In genomic region chr14:18553987-18554626, GRCm38 (mm10) we compare ENCODE assay signal across 12 mouse cellular contexts.
A peak's percentile ranks its signal among the peaks of the same experiment; 100 is the strongest.
DNase-seq lines count a peak whose midpoint lies in the region; ATAC-seq and TF ChIP-seq lines count a peak whose summit lies in the region.
"Had no signal": no experiment of that assay in that cellular context is flagged by ENCODE, and none has a peak within 500 bp of the region (broad histone marks: within the 10 kb centered on the region; RNA-seq: fewer than 3 reads in every experiment).

No protein-coding gene starts in this region.

- no peak overlapping the region for H3K4me3 ChIP-seq in forebrain, embryonic 14.5 days (ENCODE audit: low read depth, low read length)
- no peak overlapping the region for H3K4me3 ChIP-seq in forebrain, embryonic 16.5 days (replicated peaks; ENCODE audit: low read length)
- H3K4me3 ChIP-seq in midbrain, embryonic 12.5 days = no peak overlapping the region
- H3K4me3 ChIP-seq in midbrain, embryonic 14.5 days (replicated peaks; ENCODE audit: low read depth, low read length) = no peak overlapping the region
- H3K4me3 ChIP-seq in hindbrain, embryonic 16.5 days (ENCODE audit: low read length) = no peak overlapping the region
- no peak overlapping the region for H3K4me3 ChIP-seq in neural tube, embryonic 15.5 days (replicated peaks)
- no peak overlapping the region for H3K4me3 ChIP-seq in cerebellum, adult 2 months (replicated peaks; ENCODE audit: insufficient read depth, low read depth, low read length)
- H3K4me3 ChIP-seq: limb, embryonic 10.5 days had no signal

- WGBS in forebrain, embryonic 14.5 days = 20% methylated on average over 3 of the region's 3 CpGs
- 15% methylated on average over 3 of the region's 3 CpGs for WGBS in forebrain, embryonic 16.5 days
- 64% methylated on average over 3 of the region's 3 CpGs for WGBS in midbrain, embryonic 12.5 days
- 53% methylated on average over 3 of the region's 3 CpGs for WGBS in midbrain, embryonic 14.5 days
- 55% methylated on average over 3 of the region's 3 CpGs for WGBS in hindbrain, embryonic 16.5 days
- WGBS in neural tube, embryonic 15.5 days = 46% methylated on average over 3 of the region's 3 CpGs
- 60% methylated on average over 3 of the region's 3 CpGs for WGBS in cerebellum, adult 2 months

- no peaks in the 10 kb centered on the region for H3K27me3 ChIP-seq in forebrain, embryonic 14.5 days (replicated peaks; ENCODE audit: control insufficient read depth, insufficient read depth, low read length)
- H3K27me3 ChIP-seq in forebrain, embryonic 16.5 days (replicated peaks; ENCODE audit: control insufficient read depth, insufficient read depth, low read length) = no peaks in the 10 kb centered on the region
- H3K27me3 ChIP-seq in midbrain, embryonic 12.5 days = no peaks in the 10 kb centered on the region
- H3K27me3 ChIP-seq in midbrain, embryonic 14.5 days (ENCODE audit: control insufficient read depth, insufficient read depth, low read length) = no peaks in the 10 kb centered on the region
- no peaks in the 10 kb centered on the region for H3K27me3 ChIP-seq in hindbrain, embryonic 16.5 days (replicated peaks; ENCODE audit: control insufficient read depth, insufficient read depth, low read length)
- no peaks in the 10 kb centered on the region for H3K27me3 ChIP-seq in neural tube, embryonic 15.5 days (replicated peaks)
- no peaks in the 10 kb centered on the region for H3K27me3 ChIP-seq in cerebellum, adult 2 months (ENCODE audit: control insufficient read depth, insufficient read depth, low read length)

- no peak for TF ChIP-seq POLR2A in cerebellum, adult 2 months (IDR thresholded peaks at IDR 0.05; ENCODE audit: borderline replicate concordance, insufficient read depth, low read length)

- no peak for ATAC-seq in forebrain, embryonic 14.5 days
- ATAC-seq in forebrain, embryonic 16.5 days = no peak
- peak; percentile 47; the same call in 1 of the 2 replicates for ATAC-seq in midbrain, embryonic 12.5 days (ENCODE audit: low FRiP score, low read depth)
- no peak for ATAC-seq in midbrain, embryonic 14.5 days (ENCODE audit: low FRiP score, low TSS enrichment)
- peak; percentile 69 for ATAC-seq in hindbrain, embryonic 16.5 days
- peak; percentile 65 for ATAC-seq in neural tube, embryonic 15.5 days (ENCODE audit: low FRiP score)

- no peaks in the 10 kb centered on the region for H3K4me1 ChIP-seq in forebrain, embryonic 14.5 days (ENCODE audit: control insufficient read depth, insufficient read depth, low read length)
- peaks cover 4% of the 10 kb centered on the region; the same call in 1 of the 2 replicates for H3K4me1 ChIP-seq in forebrain, embryonic 16.5 days (replicated peaks; ENCODE audit: control insufficient read depth, insufficient read depth, low read length)
- H3K4me1 ChIP-seq in midbrain, embryonic 12.5 days = peaks cover 6% of the 10 kb centered on the region; the same call in 1 of the 2 replicates
- no peaks in the 10 kb centered on the region for H3K4me1 ChIP-seq in midbrain, embryonic 14.5 days (ENCODE audit: control insufficient read depth, insufficient read depth, low read length)
- no peaks in the 10 kb centered on the region; the same call in 1 of the 2 replicates for H3K4me1 ChIP-seq in hindbrain, embryonic 16.5 days (ENCODE audit: control insufficient read depth, insufficient read depth, low read depth, low read length)
- H3K4me1 ChIP-seq in neural tube, embryonic 15.5 days = no peaks in the 10 kb centered on the region; the same call in 1 of the 2 replicates
- no peaks in the 10 kb centered on the region for H3K4me1 ChIP-seq in cerebellum, adult 2 months (ENCODE audit: control insufficient read depth, insufficient read depth, low read length)
- H3K4me1 ChIP-seq: limb, embryonic 10.5 days had no signal

- no peak for TF ChIP-seq CTCF in cerebellum, adult 2 months (IDR thresholded peaks at IDR 0.05; ENCODE audit: borderline replicate concordance, insufficient read depth, low read depth, low read length)

- H3K4me2 ChIP-seq in forebrain, embryonic 14.5 days (ENCODE audit: low read length) = no peak overlapping the region
- no peak overlapping the region for H3K4me2 ChIP-seq in forebrain, embryonic 16.5 days (ENCODE audit: low read length)
- H3K4me2 ChIP-seq in midbrain, embryonic 12.5 days (replicated peaks) = no peak overlapping the region
- H3K4me2 ChIP-seq in midbrain, embryonic 14.5 days (ENCODE audit: low read length) = no peak overlapping the region
- no peak overlapping the region for H3K4me2 ChIP-seq in hindbrain, embryonic 16.5 days (ENCODE audit: low read length)
- no peak overlapping the region for H3K4me2 ChIP-seq in neural tube, embryonic 15.5 days
- H3K4me2 ChIP-seq: heart, embryonic 11.5 days; lung, embryonic 14.5 days had no signal

- DNase-seq in forebrain, embryonic 14.5 days (ENCODE audit: low spot score) = peak; percentile 13
- DNase-seq in midbrain, embryonic 14.5 days = no peak
- no peak for DNase-seq in cerebellum, adult 2 months
- no peak for DNase-seq in liver
- DNase-seq: B cell, adult 2 months; lung, embryonic 14.5 days had no signal

- no peaks in the 10 kb centered on the region for H3K36me3 ChIP-seq in forebrain, embryonic 14.5 days (ENCODE audit: control insufficient read depth, insufficient read depth, low read length)
- H3K36me3 ChIP-seq in forebrain, embryonic 16.5 days (ENCODE audit: control insufficient read depth, insufficient read depth) = no peaks in the 10 kb centered on the region
- H3K36me3 ChIP-seq in midbrain, embryonic 12.5 days = no peaks in the 10 kb centered on the region
- H3K36me3 ChIP-seq in midbrain, embryonic 14.5 days (ENCODE audit: control insufficient read depth, insufficient read depth, low read length) = no peaks in the 10 kb centered on the region
- H3K36me3 ChIP-seq in hindbrain, embryonic 16.5 days (ENCODE audit: control insufficient read depth, insufficient read depth, low read length) = no peaks in the 10 kb centered on the region
- no peaks in the 10 kb centered on the region for H3K36me3 ChIP-seq in neural tube, embryonic 15.5 days
- H3K36me3 ChIP-seq: limb, embryonic 10.5 days had no signal

- no peak overlapping the region for H3K9ac ChIP-seq in forebrain, embryonic 14.5 days (ENCODE audit: low read length)
- no peak overlapping the region for H3K9ac ChIP-seq in forebrain, embryonic 16.5 days (replicated peaks; ENCODE audit: low read depth, low read length)
- no peak overlapping the region for H3K9ac ChIP-seq in midbrain, embryonic 12.5 days (replicated peaks)
- no peak overlapping the region for H3K9ac ChIP-seq in midbrain, embryonic 14.5 days (replicated peaks; ENCODE audit: low read length)
- no peak overlapping the region for H3K9ac ChIP-seq in hindbrain, embryonic 16.5 days (ENCODE audit: low read depth, low read length)
- H3K9ac ChIP-seq in neural tube, embryonic 15.5 days (replicated peaks) = no peak overlapping the region
- H3K9ac ChIP-seq: lung, embryonic 14.5 days had no signal

- no peak overlapping the region for H3K27ac ChIP-seq in forebrain, embryonic 14.5 days (ENCODE audit: low read depth, low read length)
- no peak overlapping the region for H3K27ac ChIP-seq in forebrain, embryonic 16.5 days (ENCODE audit: low read length)
- no peak overlapping the region for H3K27ac ChIP-seq in midbrain, embryonic 12.5 days (replicated peaks)
- no peak overlapping the region for H3K27ac ChIP-seq in midbrain, embryonic 14.5 days (replicated peaks; ENCODE audit: low read depth, low read length)
- H3K27ac ChIP-seq in hindbrain, embryonic 16.5 days (ENCODE audit: low read depth, low read length) = 0 out of 2 replicates have a peak overlapping the region, but pooled peaks have one; percentile 1
- H3K27ac ChIP-seq in neural tube, embryonic 15.5 days (replicated peaks) = peak overlapping the region; percentile 54
- no peak overlapping the region for H3K27ac ChIP-seq in cerebellum, adult 2 months (ENCODE audit: insufficient read depth, low read length)
- H3K27ac ChIP-seq: limb, embryonic 10.5 days had no signal

- no peaks in the 10 kb centered on the region for H3K9me3 ChIP-seq in forebrain, embryonic 14.5 days (replicated peaks; ENCODE audit: control insufficient read depth, low read length)
- H3K9me3 ChIP-seq in forebrain, embryonic 16.5 days (ENCODE audit: control insufficient read depth, low read length) = no peaks in the 10 kb centered on the region
- no peaks in the 10 kb centered on the region for H3K9me3 ChIP-seq in midbrain, embryonic 12.5 days
- no peaks in the 10 kb centered on the region for H3K9me3 ChIP-seq in midbrain, embryonic 14.5 days (ENCODE audit: control insufficient read depth, low read length)
- H3K9me3 ChIP-seq in hindbrain, embryonic 16.5 days (ENCODE audit: control insufficient read depth, low read length) = no peaks in the 10 kb centered on the region
- no peaks in the 10 kb centered on the region for H3K9me3 ChIP-seq in neural tube, embryonic 15.5 days (replicated peaks)
- H3K9me3 ChIP-seq: limb, embryonic 10.5 days had no signal

Comparison
In these comparisons a context has a peak if more than half of its experiments do, and no peak if none do; other contexts are left out.
1. ATAC-seq: peak in midbrain, embryonic 12.5 days (single experiment), hindbrain, embryonic 16.5 days (single experiment) and neural tube, embryonic 15.5 days (single experiment); none in forebrain, embryonic 14.5 days (single experiment), forebrain, embryonic 16.5 days (single experiment) and midbrain, embryonic 14.5 days (single experiment).
2. H3K27ac ChIP-seq: peak in hindbrain, embryonic 16.5 days (single experiment) and neural tube, embryonic 15.5 days (single experiment); none in forebrain, embryonic 14.5 days (single experiment), forebrain, embryonic 16.5 days (single experiment), midbrain, embryonic 12.5 days (single experiment), midbrain, embryonic 14.5 days (single experiment) and cerebellum, adult 2 months (single experiment).